Comparison of ENCODE assay signal across 17 mouse cellular contexts in genomic region chrX:51712996-51713395, GRCm38 (mm10). TPM values are rescaled to one million over a fixed set of nuclear protein-coding genes. Genes with fewer than 3 reads are reported as not detected.
DNase-seq lines count a peak whose midpoint lies in the region; ATAC-seq and TF ChIP-seq lines count a peak whose summit lies in the region.
"Had no signal": no experiment of that assay in that cellular context is flagged by ENCODE, and none has a peak within 500 bp of the region (broad histone marks: within the 10 kb centered on the region; RNA-seq: fewer than 3 reads in every experiment).

No protein-coding gene starts in this region.

- TF ChIP-seq POLR2A in embryonic fibroblast, embryonic 13.5 days (IDR thresholded peaks at IDR 0.05; ENCODE audit: low read depth, low read length): no peak

- H3K36me3 ChIP-seq in kidney, embryonic 14.5 days (ENCODE audit: control insufficient read depth, insufficient read depth, low read length): no peaks in the 10 kb centered on the region
- H3K36me3 ChIP-seq: embryonic facial prominence, embryonic 10.5 days; forebrain, embryonic 10.5 days; heart, embryonic 10.5 days; hindbrain, embryonic 13.5 days had no signal

- no peak overlapping the region for H3K4me3 ChIP-seq in embryonic fibroblast, embryonic 13.5 days (ENCODE audit: insufficient read depth, low read length)
- no peak overlapping the region for H3K4me3 ChIP-seq in kidney, embryonic 14.5 days (ENCODE audit: low read length)
- H3K4me3 ChIP-seq: embryonic facial prominence, embryonic 10.5 days; erythroblast, embryonic 14.5 days; forebrain, embryonic 10.5 days; heart, embryonic 10.5 days; hindbrain, embryonic 13.5 days had no signal

- H3K4me1 ChIP-seq in embryonic fibroblast, embryonic 13.5 days (ENCODE audit: control insufficient read depth, insufficient read depth, low read length): peaks cover 3% of the 10 kb centered on the region; the same call in 1 of the 2 replicates
- H3K4me1 ChIP-seq in kidney, embryonic 14.5 days (ENCODE audit: control insufficient read depth, insufficient read depth, low read length): no peaks in the 10 kb centered on the region
- H3K4me1 ChIP-seq: embryonic facial prominence, embryonic 10.5 days; forebrain, embryonic 10.5 days; heart, embryonic 10.5 days; hindbrain, embryonic 13.5 days had no signal

- peak; percentile 5 to 13 for DNase-seq in heart, postnatal 10 days
- DNase-seq in heart, adult 8-10 months (ENCODE audit: low spot score): no peak
- peak; percentile 2 for DNase-seq in 3T3-L1 (ENCODE audit: low read depth, low spot score)
- peak; percentile 38 for DNase-seq in adrenal gland, postnatal 10 days
- DNase-seq: cerebellum, adult 2 months; gastrocnemius, postnatal 36 days; heart, adult 11 months; heart, postnatal 14 days had no signal

- no peak overlapping the region for H3K9ac ChIP-seq in kidney, embryonic 14.5 days (ENCODE audit: low read depth, low read length)
- H3K9ac ChIP-seq: hindbrain, embryonic 13.5 days had no signal

- ATAC-seq in kidney, embryonic 14.5 days (ENCODE audit: low FRiP score, low TSS enrichment): no peak
- ATAC-seq: forebrain, embryonic 14.5 days; hindbrain, postnatal 0 days had no signal

- no peak for TF ChIP-seq CTCF in embryonic fibroblast, embryonic 13.5 days (IDR thresholded peaks at IDR 0.05; ENCODE audit: borderline replicate concordance, insufficient read depth, low read length)

- no peaks in the 10 kb centered on the region for H3K27me3 ChIP-seq in kidney, embryonic 14.5 days (ENCODE audit: control insufficient read depth, insufficient read depth, low read length)
- H3K27me3 ChIP-seq: hindbrain, embryonic 13.5 days had no signal

- H3K4me2 ChIP-seq in kidney, embryonic 14.5 days (replicated peaks; ENCODE audit: low read depth, low read length): no peak overlapping the region
- H3K4me2 ChIP-seq: hindbrain, embryonic 13.5 days had no signal

- 74% methylated on average over 1 of the region's 1 CpGs for WGBS in kidney, embryonic 14.5 days

- H3K27ac ChIP-seq in embryonic fibroblast, embryonic 13.5 days (ENCODE audit: insufficient read depth, low read length): peak overlapping the region; percentile 85; the same call in 1 of the 2 replicates
- no peak overlapping the region for H3K27ac ChIP-seq in kidney, embryonic 14.5 days (ENCODE audit: low read depth, low read length)
- H3K27ac ChIP-seq: embryonic facial prominence, embryonic 10.5 days; forebrain, embryonic 10.5 days; heart, embryonic 10.5 days; hindbrain, embryonic 13.5 days; hindbrain, postnatal 0 days had no signal

- intact Hi-C loops in heart, postnatal 10 days (cut with DNase I): no loop called here

- H3K9me3 ChIP-seq in kidney, embryonic 14.5 days (ENCODE audit: control insufficient read depth, low read length): no peaks in the 10 kb centered on the region
- H3K9me3 ChIP-seq: embryonic facial prominence, embryonic 10.5 days; forebrain, embryonic 10.5 days; heart, embryonic 10.5 days; hindbrain, embryonic 13.5 days had no signal

RNA-seq across cellular contexts. Expression of gene Hs6st2, which starts 31.3 kb away (rescaled TPM):
- 1 to 10 TPM; 5.4 to 5.8 TPM for total RNA-seq in heart, postnatal 10 days (2021)
- total RNA-seq in heart, adult 8-10 months (2022): under 1 TPM; 0.19 to 0.73 (median 0.27) TPM
- total RNA-seq in adrenal gland, postnatal 10 days (2021): 1 to 10 TPM; 5.1 to 5.8 TPM
- 86.7 and 96.6 TPM in 2 replicates for polyA plus RNA-seq in embryonic fibroblast, embryonic 13.5 days (2011; ENCODE audit: insufficient read length, low read depth, missing spikeins)
- polyA plus RNA-seq in kidney, embryonic 14.5 days (2014; fragmentation: Nextera tagmentation; extraction: Ambion mirVana): 18.1 and 25.3 TPM in 2 replicates
- polyA plus RNA-seq: erythroblast, embryonic 14.5 days had no signal
